Comparison of ENCODE assay signal across 10 mouse cellular contexts in genomic region chr2:136058398-136058797, GRCm38 (mm10). TPM values are rescaled to one million over a fixed set of nuclear protein-coding genes. Genes with fewer than 3 reads are reported as not detected.
DNase-seq lines count a peak whose midpoint lies in the region; ATAC-seq and TF ChIP-seq lines count a peak whose summit lies in the region.
"Had no signal": no experiment of that assay in that cellular context is flagged by ENCODE, and none has a peak within 500 bp of the region (broad histone marks: within the 10 kb centered on the region; RNA-seq: fewer than 3 reads in every experiment).

No protein-coding gene starts in this region.

- 9% methylated on average over 7 of the region's 7 CpGs for WGBS in intestine, embryonic 14.5 days
- WGBS in intestine, postnatal 0 days = 11% methylated on average over 7 of the region's 7 CpGs
- 5% methylated on average over 7 of the region's 7 CpGs for WGBS in midbrain, postnatal 0 days

- peak overlapping the region; percentile 32; the same call in 1 of the 2 replicates for H3K4me2 ChIP-seq in intestine, embryonic 14.5 days (ENCODE audit: low read length)
- H3K4me2 ChIP-seq in intestine, postnatal 0 days (replicated peaks; ENCODE audit: low read depth) = no peak overlapping the region
- H3K4me2 ChIP-seq in midbrain, postnatal 0 days (ENCODE audit: low read depth, low read length, poor library complexity, severe bottlenecking) = peak overlapping the region; percentile 78

- H3K27ac ChIP-seq in intestine, embryonic 14.5 days (ENCODE audit: low read depth) = no peak overlapping the region
- H3K27ac ChIP-seq in intestine, postnatal 0 days (ENCODE audit: low read depth, low read length) = no peak overlapping the region
- peak overlapping the region; percentile 76; the same call in 1 of the 2 replicates for H3K27ac ChIP-seq in cortical plate, adult 2 months (ENCODE audit: insufficient read depth, low read length)
- no peak overlapping the region for H3K27ac ChIP-seq in midbrain, postnatal 0 days (ENCODE audit: low read depth, low read length)

- H3K27me3 ChIP-seq in intestine, embryonic 14.5 days (replicated peaks; ENCODE audit: control insufficient read depth, insufficient read depth, low read length) = peaks cover 50% of the 10 kb centered on the region
- peaks cover 29% of the 10 kb centered on the region for H3K27me3 ChIP-seq in intestine, postnatal 0 days (replicated peaks; ENCODE audit: control insufficient read depth, insufficient read depth, low read length)
- H3K27me3 ChIP-seq in midbrain, postnatal 0 days (ENCODE audit: insufficient read depth, low read length) = peaks cover 7% of the 10 kb centered on the region; the same call in 1 of the 2 replicates

- TF ChIP-seq CTCF in intestine, postnatal 0 days (IDR thresholded peaks at IDR 0.05; ENCODE audit: low read depth) = no peak
- TF ChIP-seq CTCF in cortical plate, adult 2 months (IDR thresholded peaks at IDR 0.05; ENCODE audit: extremely low read depth, insufficient read depth, low read length) = no peak
- TF ChIP-seq CTCF in midbrain, postnatal 0 days (IDR thresholded peaks at IDR 0.05) = no peak

- no peaks in the 10 kb centered on the region for H3K9me3 ChIP-seq in intestine, embryonic 14.5 days (ENCODE audit: control insufficient read depth, low read length)
- H3K9me3 ChIP-seq in intestine, postnatal 0 days (ENCODE audit: control insufficient read depth) = no peaks in the 10 kb centered on the region
- no peaks in the 10 kb centered on the region for H3K9me3 ChIP-seq in midbrain, postnatal 0 days (ENCODE audit: low read length)

- 0 out of 2 replicates have a peak, but pooled peaks have one; percentile 40 for ATAC-seq in intestine, embryonic 14.5 days (replicated peaks; ENCODE audit: low FRiP score, low TSS enrichment, low read depth)
- ATAC-seq in intestine, postnatal 0 days = no peak
- 0 out of 2 replicates have a peak, but pooled peaks have one; percentile 45 for ATAC-seq in midbrain, postnatal 0 days (ENCODE audit: low FRiP score)

- H3K9ac ChIP-seq in intestine, embryonic 14.5 days (ENCODE audit: low read length) = no peak overlapping the region
- H3K9ac ChIP-seq in intestine, postnatal 0 days (ENCODE audit: low read depth, low read length) = no peak overlapping the region
- peak overlapping the region; percentile 48; the same call in 1 of the 2 replicates for H3K9ac ChIP-seq in midbrain, postnatal 0 days (replicated peaks; ENCODE audit: low read length, poor library complexity, severe bottlenecking)

- H3K4me3 ChIP-seq in intestine, embryonic 14.5 days (ENCODE audit: low read depth, low read length) = 0 out of 2 replicates have a peak overlapping the region, but pooled peaks have one; percentile 6
- H3K4me3 ChIP-seq in intestine, postnatal 0 days (ENCODE audit: low read depth, low read length) = no peak overlapping the region
- peak overlapping the region; percentile 99 for H3K4me3 ChIP-seq in cortical plate, adult 2 months (ENCODE audit: insufficient read depth, low read length)
- H3K4me3 ChIP-seq in midbrain, postnatal 0 days (ENCODE audit: low read depth, low read length) = peak overlapping the region; percentile 42

- H3K36me3 ChIP-seq in intestine, embryonic 14.5 days (ENCODE audit: control insufficient read depth, insufficient read depth, low read length) = no peaks in the 10 kb centered on the region
- no peaks in the 10 kb centered on the region for H3K36me3 ChIP-seq in intestine, postnatal 0 days (ENCODE audit: control insufficient read depth, insufficient read depth)
- H3K36me3 ChIP-seq in midbrain, postnatal 0 days (ENCODE audit: insufficient read depth, low read length) = no peaks in the 10 kb centered on the region

- no peak for TF ChIP-seq POLR2A in cortical plate, adult 2 months (IDR thresholded peaks at IDR 0.05; ENCODE audit: extremely low read depth, insufficient read depth, low read length)

- no peak for DNase-seq in intestine, embryonic 14.5 days (ENCODE audit: low spot score)
- DNase-seq in forelimb bud, embryonic 11.5 days (ENCODE audit: low read depth, low spot score) = peak; percentile 13
- no peak for DNase-seq in midbrain, postnatal 0 days (ENCODE audit: low spot score)
- no peak for DNase-seq in MN1 (ENCODE audit: low spot score)
- no peak for DNase-seq in gastrocnemius, postnatal 36 days
- no peak for DNase-seq in frontal cortex, postnatal 36 days (ENCODE audit: low spot score in 2 of 2)

- intact Hi-C loops in gastrocnemius, postnatal 36 days (cut with DNase I) = no loop called here

- H3K4me1 ChIP-seq in intestine, embryonic 14.5 days (replicated peaks; ENCODE audit: control insufficient read depth, insufficient read depth, low read length) = no peaks in the 10 kb centered on the region
- H3K4me1 ChIP-seq in intestine, postnatal 0 days (replicated peaks; ENCODE audit: control insufficient read depth, insufficient read depth, low read length) = no peaks in the 10 kb centered on the region
- no peaks in the 10 kb centered on the region for H3K4me1 ChIP-seq in cortical plate, adult 2 months (ENCODE audit: control insufficient read depth, insufficient read depth, low read length)
- H3K4me1 ChIP-seq in midbrain, postnatal 0 days (ENCODE audit: insufficient read depth, low read length) = peaks cover 3% of the 10 kb centered on the region; the same call in 1 of the 2 replicates

RNA-seq across cellular contexts. Expression of gene Lamp5, which starts 6.4 kb away (rescaled TPM):
- 0.17 and 0.18 TPM in 2 replicates for polyA plus RNA-seq in intestine, embryonic 14.5 days (2014; fragmentation: Nextera tagmentation; extraction: Ambion mirVana)
- polyA plus RNA-seq in intestine, postnatal 0 days (2015; fragmentation: Nextera tagmentation; extraction: Ambion mirVana) = not detected in 2 replicates
- polyA plus RNA-seq in cortical plate, adult 2 months (2012; rRNA removed) = 375 and 424 TPM in 2 replicates
- total RNA-seq in midbrain, postnatal 0 days (2014; rRNA removed) = 3.7 and 8.2 TPM in 2 replicates
- 4.6 and 7.1 TPM in 2 replicates for polyA plus RNA-seq in midbrain, postnatal 0 days (2015; fragmentation: Nextera tagmentation; extraction: Ambion mirVana)
- total RNA-seq in gastrocnemius, postnatal 36 days (2021) = not detected
- total RNA-seq: granulocyte monocyte progenitor cell, adult 5-6 weeks; MEL had no signal

Comparison
In these comparisons a context has a peak if more than half of its experiments do, and no peak if none do; other contexts are left out.
1. RNA of gene Lamp5, which starts 6.4 kb away (polyA plus RNA-seq): 375 to 424 TPM in cortical plate, adult 2 months; 4.6 to 7.1 TPM in midbrain, postnatal 0 days, 0.17 to 0.18 TPM in intestine, embryonic 14.5 days and not detected in intestine, postnatal 0 days; every median in the first group is over 10 times any median in the second.